Mouse (Mus musculus) G1E-ER4 (cell line): ENCODE measurements around the gene Zfp819. TPM values are rescaled to one million over a fixed set of nuclear protein-coding genes. Genes with fewer than 3 reads are reported as not detected.

Experiments used
- GATA1 ChIP-seq: IDR thresholded peaks from one replicate; pipeline ENCODE4 v1.8.0; 2012; ENCODE audit warnings: low read length, inconsistent platforms
- polyA plus RNA-seq: library from polyadenylated mRNA; stranded (reverse); fragments of >175 nt; gene quantifications from 2 replicates; pipeline ENCODE4 v1.2.3, GENCODE M21; 2012

Zfp819 gene
- polyA plus RNA-seq, 1 experiment = not detected

DNA sequence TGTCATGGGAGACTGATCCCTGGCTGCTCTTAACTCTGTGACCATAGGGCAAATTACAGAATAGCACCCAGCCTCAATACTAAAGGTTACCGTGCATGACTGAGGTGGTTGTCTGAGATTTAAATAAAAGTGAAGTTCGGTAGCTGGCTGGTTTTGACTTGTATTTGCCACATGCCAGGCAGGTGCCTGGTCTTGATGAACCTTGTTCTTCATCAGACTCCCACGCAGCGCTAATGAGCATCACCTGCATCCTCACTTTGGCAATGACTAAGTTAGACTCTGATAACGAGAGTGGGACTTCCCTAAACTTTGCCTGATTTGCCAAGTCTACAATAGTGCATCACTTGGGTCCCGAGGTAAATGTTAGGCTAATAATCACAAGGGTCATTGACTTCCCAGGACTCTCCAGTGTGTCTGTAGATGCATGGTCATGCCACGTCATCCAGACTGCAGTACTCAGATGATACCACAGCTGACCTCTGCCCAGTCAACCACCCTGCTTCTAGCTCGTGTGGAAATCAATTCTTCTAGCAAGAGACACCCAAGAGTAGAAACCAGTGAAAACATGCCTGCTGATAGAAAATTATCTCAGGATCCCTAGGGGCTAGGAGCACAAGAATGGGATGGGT lies 18.9 kb downstream of the Zfp819 start:
- TF ChIP-seq GATA1 = no peak

DNA sequence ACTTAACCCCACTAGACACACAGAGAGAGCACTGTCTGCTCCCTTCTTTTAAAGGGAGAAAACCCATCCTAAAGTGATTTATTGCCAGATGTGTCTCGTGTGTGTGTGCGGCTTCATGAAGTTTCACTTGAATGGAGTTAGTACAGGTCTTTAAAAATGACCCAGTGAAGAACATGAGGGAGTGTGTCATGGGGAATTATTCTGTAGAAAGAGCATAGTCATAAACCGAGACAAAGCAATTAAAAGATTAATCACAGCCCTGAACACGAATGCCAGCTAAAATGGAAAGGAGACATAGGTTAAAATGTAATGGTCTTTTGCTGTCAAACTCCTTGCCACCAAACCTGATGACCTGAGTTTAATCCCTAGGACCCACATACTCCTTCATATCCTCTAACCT lies 27.0 kb downstream of the Zfp819 start:
- no peak for TF ChIP-seq GATA1

DNA sequence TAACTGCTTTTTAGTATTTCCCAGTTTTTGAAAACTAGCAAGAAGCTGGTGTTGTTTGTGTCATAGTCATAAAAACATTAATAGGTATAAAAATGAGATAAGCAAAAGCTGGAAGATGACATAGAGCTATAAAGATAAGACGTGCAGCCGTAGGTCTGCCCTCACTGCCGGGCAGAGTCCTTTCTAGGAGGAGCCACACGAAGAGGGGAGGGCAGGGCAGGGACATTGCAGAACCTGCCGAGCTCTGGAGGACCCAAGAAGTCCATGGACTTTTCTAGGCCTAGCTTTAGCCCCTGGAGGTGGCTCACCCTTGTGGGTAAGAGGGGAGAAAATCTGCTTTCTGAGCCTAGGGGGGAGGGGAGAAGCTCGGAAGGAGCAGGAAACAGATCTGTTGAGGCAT lies 27.5 kb downstream of the Zfp819 start, which contains the start of gene Ceacam18:
Gene Ceacam18, plus strand, starts transcription at position 208 of the 400 bp plus-strand sequence.
- TF ChIP-seq GATA1 = no peak

DNA sequence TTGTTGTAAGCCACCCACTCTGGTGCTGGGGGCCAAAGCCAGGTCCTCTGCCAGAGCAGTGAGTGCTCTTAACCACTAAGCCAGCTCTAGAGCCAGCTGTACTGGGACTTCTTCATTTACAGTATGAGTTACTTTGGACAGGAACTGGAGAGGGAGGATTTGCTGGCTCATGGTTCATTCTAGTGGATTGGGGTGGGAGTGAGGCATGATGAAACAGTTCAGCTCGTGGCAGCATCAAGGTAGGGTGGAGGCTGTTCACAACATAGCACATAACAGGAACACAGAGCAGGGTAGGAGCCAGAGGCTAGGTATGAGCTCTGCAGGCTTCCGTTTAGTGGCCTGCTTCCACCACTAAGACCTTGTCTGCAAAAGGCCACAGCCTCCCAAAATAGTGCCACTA lies 29.2 kb downstream of the Zfp819 start:
- no peak for TF ChIP-seq GATA1

DNA sequence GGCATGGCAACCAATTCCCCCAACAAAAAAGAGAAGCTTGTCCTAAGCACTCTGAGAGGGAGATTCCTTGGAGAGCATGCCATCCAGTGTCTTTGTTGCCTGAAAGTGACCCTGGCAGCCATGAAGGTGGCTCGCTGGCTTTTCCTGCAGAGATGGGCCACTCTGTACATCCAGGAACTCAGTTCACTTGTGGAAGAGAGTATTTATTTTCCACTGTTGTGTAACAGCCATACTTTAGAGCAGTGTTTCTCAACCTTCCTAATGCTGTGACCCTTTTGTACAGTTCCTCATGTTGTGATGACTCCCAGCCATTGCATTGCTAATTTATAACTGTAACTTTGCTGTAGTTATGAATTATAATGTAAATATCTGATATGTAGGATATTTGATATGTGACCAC lies 30.1 kb downstream of the Zfp819 start:
- TF ChIP-seq GATA1 = no peak

DNA sequence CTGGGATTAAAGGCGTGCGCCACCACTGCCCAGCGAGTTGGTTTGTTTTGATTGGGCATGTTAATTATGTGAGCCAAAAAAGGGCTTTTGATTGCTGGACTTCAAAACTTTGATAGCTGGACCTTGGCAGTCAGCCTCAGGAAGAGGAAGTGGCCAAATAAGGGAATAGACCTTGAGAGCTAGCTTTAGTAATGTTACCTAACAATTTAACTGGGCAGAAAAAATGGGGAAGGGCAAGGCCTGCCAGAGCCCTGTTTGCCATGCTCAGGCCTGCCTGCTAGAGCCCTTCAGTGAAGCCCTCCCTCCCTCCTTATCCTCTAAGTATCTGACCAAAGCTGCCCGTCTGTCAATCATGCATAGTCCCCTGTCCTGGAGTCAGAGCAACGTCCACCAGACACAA lies 35.6 kb downstream of the Zfp819 start:
- TF ChIP-seq GATA1 = no peak

DNA sequence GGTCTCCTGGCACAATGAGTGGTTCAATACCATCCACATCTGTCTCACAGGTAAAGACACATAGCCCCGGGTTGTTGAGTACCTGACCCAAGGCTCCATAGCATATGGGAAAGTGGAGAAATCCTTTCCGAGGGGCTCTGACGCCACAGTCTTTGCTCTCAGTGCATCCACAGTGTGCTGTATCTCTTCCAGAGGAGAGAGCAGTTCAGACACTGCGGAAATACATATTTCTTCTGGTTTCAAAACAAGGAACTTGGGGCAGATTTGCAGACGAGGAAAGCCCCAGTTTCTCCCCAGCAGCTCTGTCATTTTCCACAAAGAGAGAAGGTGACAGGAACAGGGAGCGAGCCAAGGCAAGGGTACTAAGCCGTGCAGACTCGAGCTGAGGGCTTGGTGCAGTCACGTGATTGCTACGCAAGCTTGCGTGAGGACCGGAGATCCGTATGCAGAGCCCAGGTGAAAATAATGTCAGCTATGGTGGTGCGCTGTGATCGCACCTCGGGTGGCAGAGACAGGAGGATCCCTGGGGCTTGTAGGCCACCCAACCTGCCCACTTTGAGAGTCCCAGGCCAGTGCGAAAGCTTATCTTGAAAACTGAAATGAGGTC lies 36.2 kb downstream of the Zfp819 start:
- no peak for TF ChIP-seq GATA1

DNA sequence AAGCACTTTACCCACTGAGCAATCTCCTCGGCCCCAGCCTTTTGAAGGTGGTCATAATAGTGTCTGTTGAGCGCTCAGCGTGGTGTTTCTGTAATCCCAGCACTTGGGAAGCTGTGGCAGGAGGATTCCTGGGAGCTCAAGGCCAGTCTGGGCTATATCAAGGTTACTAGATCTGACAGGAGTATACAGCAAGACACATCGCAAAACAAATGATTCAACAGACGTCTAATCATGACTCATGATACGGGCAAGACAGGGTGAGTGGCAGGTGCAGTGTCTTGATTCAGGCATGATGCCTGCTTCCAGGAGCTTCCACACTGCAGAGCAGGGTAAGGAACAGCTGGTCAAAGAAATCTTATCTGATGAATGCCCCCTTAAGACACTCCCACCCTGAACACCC lies 45.7 kb downstream of the Zfp819 start:
- TF ChIP-seq GATA1 = no peak

DNA sequence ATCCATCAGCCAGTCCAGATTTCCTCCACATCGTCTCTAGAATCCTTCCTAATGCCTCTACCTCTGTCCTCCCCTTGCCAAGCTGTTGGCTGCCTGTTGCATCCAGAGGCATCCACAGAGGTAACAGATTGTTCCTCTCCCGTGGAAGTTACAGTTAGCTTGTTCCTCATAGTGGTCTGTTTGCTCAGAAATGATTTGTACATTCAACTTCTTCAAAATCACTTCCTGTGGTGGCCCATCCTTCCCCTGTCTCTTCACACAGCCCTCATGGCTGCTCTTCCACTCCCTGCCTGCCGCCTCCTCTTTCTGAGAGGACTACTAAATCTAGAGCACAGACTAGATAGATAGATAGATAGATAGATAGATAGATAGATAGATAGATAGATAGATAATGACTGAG lies 47.5 kb downstream of the Zfp819 start:
- TF ChIP-seq GATA1 = no peak

DNA sequence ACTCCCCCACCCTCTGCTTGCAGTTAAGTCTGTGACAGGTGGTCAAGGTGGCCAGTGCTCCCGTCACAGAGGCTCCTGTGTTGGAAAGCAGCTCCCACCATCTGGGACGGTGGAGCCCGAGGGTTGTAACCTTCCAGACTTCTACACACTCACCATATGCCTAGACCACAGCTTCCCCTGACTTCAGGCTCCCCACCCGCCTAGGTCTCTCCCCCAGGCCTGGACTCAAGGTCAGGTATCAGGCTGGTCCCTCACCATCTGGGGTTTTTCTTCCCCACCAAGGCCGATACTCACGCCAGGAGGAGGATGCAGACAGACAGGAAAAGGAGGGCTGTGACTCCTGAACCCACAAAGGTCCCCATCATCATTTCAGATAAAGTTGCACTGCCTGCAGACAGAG lies 49.3 kb downstream of the Zfp819 start:
- no peak for TF ChIP-seq GATA1

DNA sequence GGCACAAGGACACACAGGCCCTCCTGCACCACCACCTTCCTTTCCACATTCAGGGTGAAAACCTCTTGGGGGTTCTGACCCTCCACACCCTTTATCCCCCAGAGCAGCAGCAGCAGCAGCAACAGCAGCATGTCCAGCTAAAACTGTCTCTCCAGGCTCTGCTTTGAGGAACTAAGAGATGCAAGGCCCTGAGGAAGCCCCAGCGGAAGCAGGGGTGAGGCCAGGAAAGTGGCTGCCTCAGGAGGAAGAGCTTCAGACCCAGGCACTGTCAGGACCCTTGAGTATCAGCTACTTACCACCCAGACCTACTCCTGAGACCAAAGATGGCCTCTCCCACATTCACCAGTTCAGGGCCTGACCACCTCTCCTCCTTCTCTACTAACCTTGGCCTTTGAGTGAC lies 53.0 kb downstream of the Zfp819 start, which contains the start of gene Siglece:
Gene Siglece, minus strand, starts transcription at position 160 of the 400 bp plus-strand sequence.
- TF ChIP-seq GATA1 = no peak

DNA sequence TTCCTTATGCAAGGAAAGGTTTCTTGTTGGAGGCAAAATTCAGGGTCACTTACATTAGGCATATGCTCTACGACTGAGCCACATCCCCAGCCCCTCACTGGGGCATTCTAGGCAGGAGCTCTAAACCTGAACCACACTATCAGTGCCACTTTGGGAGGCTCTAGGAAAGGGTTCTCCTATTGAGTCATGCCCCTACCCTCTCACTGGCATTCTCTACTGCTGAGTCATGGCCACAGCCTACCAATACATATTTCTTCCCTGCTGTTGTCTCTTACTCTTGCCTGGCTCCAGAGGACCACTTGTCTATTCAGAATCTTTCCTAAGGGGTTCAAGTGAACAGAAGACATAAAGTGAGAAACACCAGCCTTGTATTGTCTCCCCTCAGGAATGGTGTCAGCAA lies 55.8 kb downstream of the Zfp819 start:
- TF ChIP-seq GATA1 = no peak

Other genes with a start within 250 kb of the Zfp819 start
- not detected in 2 replicates for gene Siglecg, start 199.0 kb upstream of the Zfp819 start, polyA plus RNA-seq
- 0.04 and 0.06 TPM in 2 replicates for gene Lim2, start 179.5 kb upstream of the Zfp819 start, polyA plus RNA-seq
- gene Nkg7, start 170.1 kb upstream of the Zfp819 start, polyA plus RNA-seq = not detected in 2 replicates
- not detected in 2 replicates for gene Cldnd2, start 166.4 kb upstream of the Zfp819 start, polyA plus RNA-seq
- 117 and 170 TPM in 2 replicates for gene Etfb, start 163.1 kb upstream of the Zfp819 start, polyA plus RNA-seq
- 0.21 TPM in 1 of 2 replicates, not detected in the other for gene Gm45233, start 163.0 kb upstream of the Zfp819 start, polyA plus RNA-seq
- gene Vsig10l, start 144.0 kb upstream of the Zfp819 start, polyA plus RNA-seq = 0.40 and 0.44 TPM in 2 replicates
- not detected in 2 replicates for gene Iglon5, start 117.1 kb upstream of the Zfp819 start, polyA plus RNA-seq
- gene 4931406B18Rik, start 101.2 kb upstream of the Zfp819 start, polyA plus RNA-seq = not detected in 2 replicates
- not detected in 2 replicates for gene Cd33, start 62.7 kb upstream of the Zfp819 start, polyA plus RNA-seq
- 0.09 and 0.15 TPM in 2 replicates for gene Zfp658, start 44.9 kb upstream of the Zfp819 start, polyA plus RNA-seq
- gene Zfp719, start 27.6 kb upstream of the Zfp819 start, polyA plus RNA-seq = 0.09 and 0.12 TPM in 2 replicates
- not detected in 2 replicates for gene Ceacam18, start 27.5 kb downstream of the Zfp819 start, polyA plus RNA-seq
- gene Siglece, start 53.0 kb downstream of the Zfp819 start, polyA plus RNA-seq = not detected in 2 replicates
- 25.2 and 33.9 TPM in 2 replicates for gene Ctu1, start 64.8 kb downstream of the Zfp819 start, polyA plus RNA-seq
- gene Klk14, start 83.2 kb downstream of the Zfp819 start, polyA plus RNA-seq = not detected in 2 replicates
- gene Klk13, start 105.4 kb downstream of the Zfp819 start, polyA plus RNA-seq = not detected in 2 replicates
- not detected in 2 replicates for gene Klk12, start 161.7 kb downstream of the Zfp819 start, polyA plus RNA-seq
- not detected in 2 replicates for gene Klk11, start 167.4 kb downstream of the Zfp819 start, polyA plus RNA-seq
- gene Klk10, start 173.9 kb downstream of the Zfp819 start, polyA plus RNA-seq = not detected in 2 replicates
- gene Klk9, start 184.7 kb downstream of the Zfp819 start, polyA plus RNA-seq = not detected in 2 replicates
- not detected in 2 replicates for gene Klk8, start 190.4 kb downstream of the Zfp819 start, polyA plus RNA-seq
- gene Klk7, start 204.1 kb downstream of the Zfp819 start, polyA plus RNA-seq = not detected in 2 replicates
- gene Klk6, start 217.3 kb downstream of the Zfp819 start, polyA plus RNA-seq = not detected in 2 replicates
- gene Klk5, start 234.8 kb downstream of the Zfp819 start, polyA plus RNA-seq = not detected in 2 replicates